Mouse (Mus musculus) intestine, postnatal 0 days (tissue): ENCODE data around the gene Myh10. TPM values are rescaled to one million over a fixed set of nuclear protein-coding genes. Genes with fewer than 3 reads are reported as not detected.

Source experiments
- ATAC-seq: fragments of 200-750 bp; cut with Nextera tagmentation; 2 replicates; pipeline ENCODE4 v1.8.0; 2017; ENCODE audit warnings: mild to moderate bottlenecking, moderate TSS enrichment, moderate library complexity
- H3K27ac ChIP-seq: fragments of 300-500 bp; sonication (generic); 2 replicates; pipeline ENCODE4 v1.5.1; 2014; ENCODE audit warnings: mild to moderate bottlenecking, low read depth, low read length, moderate library complexity
- H3K27me3 ChIP-seq: fragments of 300-500 bp; sonication (generic); replicated peaks from 2 replicates; pipeline ENCODE4 v1.6.1; 2014; ENCODE audit warnings: low read length, mixed read lengths; ENCODE audit not compliant: control insufficient read depth, insufficient read depth
- H3K36me3 ChIP-seq: fragments of 300-500 bp; sonication (generic); 2 replicates; pipeline ENCODE4 v1.6.1; 2014; ENCODE audit warnings: mild to moderate bottlenecking, moderate library complexity; ENCODE audit not compliant: control insufficient read depth, insufficient read depth
- H3K4me1 ChIP-seq: fragments of 300-500 bp; sonication (generic); replicated peaks from 2 replicates; pipeline ENCODE4 v1.6.1; 2014; ENCODE audit warnings: antibody characterized with exemption, low read length, mixed read lengths; ENCODE audit not compliant: control insufficient read depth, insufficient read depth
- H3K4me2 ChIP-seq: fragments of 300-500 bp; sonication (generic); replicated peaks from 2 replicates; pipeline ENCODE4 v1.6.1; 2014; ENCODE audit warnings: low read depth, mild to moderate bottlenecking, moderate library complexity
- H3K4me3 ChIP-seq: fragments of 300-500 bp; sonication (generic); 2 replicates; pipeline ENCODE4 v1.5.1; 2014; ENCODE audit warnings: low read depth, low read length
- H3K9ac ChIP-seq: fragments of 300-500 bp; sonication (generic); 2 replicates; pipeline ENCODE4 v1.6.1; 2014; ENCODE audit warnings: mild to moderate bottlenecking, low read depth, low read length
- H3K9me3 ChIP-seq: fragments of 300-500 bp; sonication (generic); 2 replicates; pipeline ENCODE4 v1.6.1; 2016; ENCODE audit warnings: mixed run types; ENCODE audit not compliant: control insufficient read depth
- CTCF ChIP-seq: sonication (generic); IDR thresholded peaks from 2 replicates; pipeline ENCODE4 v1.5.1; 2016; ENCODE audit warnings: low read depth, mild to moderate bottlenecking, control low read depth, antibody characterized with exemption, moderate library complexity
- WGBS: fragments of 180-500 bp; shearing (Covaris S2); extraction: QIAGEN DNeasy Blood & Tissue Kit; methylation state at CpG from one replicate; pipeline ENCODE4 v1.1.7; 2014; 5-methylcytosine and 5-hydroxymethylcytosine counted together
- polyA plus RNA-seq: library from polyadenylated mRNA; unstranded; fragments of >200 nt; fragmentation: Nextera tagmentation; extraction: Ambion mirVana; gene quantifications from 2 replicates; pipeline ENCODE4 v1.2.1, GENCODE M21; 2015

The Myh10 gene
- polyA plus RNA-seq, 1 experiment from 2014 or later, result 16.7 TPM

- no peak overlapping the region for H3K4me2 ChIP-seq
- no peak overlapping the region for H3K4me3 ChIP-seq
- H3K9me3 ChIP-seq, result no peaks in the 10 kb centered on the region
- no peaks in the 10 kb centered on the region for H3K4me1 ChIP-seq
- no peak overlapping the region for H3K9ac ChIP-seq
- 60% methylated on average over 7 of the region's 7 CpGs for WGBS
- TF ChIP-seq CTCF, result no peak
- no peak for ATAC-seq
- no peaks in the 10 kb centered on the region for H3K36me3 ChIP-seq
- no peak overlapping the region for H3K27ac ChIP-seq
- no peaks in the 10 kb centered on the region for H3K27me3 ChIP-seq
These were observed 62.9 kb downstream of the Myh10 start for GRCm38 (mm10) chr11:68754283-68754682.

DNA sequence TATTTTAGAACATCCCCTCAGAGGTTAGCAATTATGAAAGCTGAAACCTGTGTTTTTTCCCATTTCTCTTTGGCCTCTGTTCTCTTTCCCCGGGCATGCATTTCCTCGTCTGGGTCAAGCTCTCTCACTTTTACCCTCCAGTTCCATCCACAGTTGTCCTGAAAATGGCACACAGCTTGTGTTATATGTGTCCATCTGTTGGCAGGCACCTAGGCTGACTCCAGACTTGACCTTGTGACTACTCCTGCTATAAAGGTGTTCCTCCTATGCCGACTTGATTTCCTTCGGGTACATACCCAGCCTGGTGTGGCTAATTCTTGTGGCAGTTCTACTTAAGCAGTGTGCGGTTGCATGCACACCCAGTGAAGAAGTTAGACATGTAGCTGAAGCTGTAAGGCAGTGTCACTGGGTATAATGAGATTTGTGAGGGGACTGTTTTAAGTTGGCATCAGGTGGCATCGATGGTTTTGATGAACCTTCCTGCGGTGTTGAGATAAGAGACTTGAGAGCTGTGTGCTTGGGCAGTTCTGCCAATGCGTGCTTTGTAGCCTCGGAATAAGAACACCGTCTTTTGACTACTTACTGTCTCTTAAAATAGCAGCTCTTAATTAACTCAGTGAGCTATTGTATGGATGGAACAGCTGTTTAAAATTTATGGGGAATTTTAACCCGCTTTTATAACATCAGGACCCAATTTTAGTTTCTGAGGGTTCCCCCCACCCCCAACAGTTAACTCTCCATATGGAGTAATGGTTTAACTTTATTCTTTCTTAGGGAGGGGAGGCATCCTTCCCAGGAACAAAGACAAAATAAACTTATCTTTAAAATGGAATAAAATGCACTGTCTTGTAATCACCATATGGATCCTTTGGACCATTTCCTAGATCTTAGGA lies 65.3 kb downstream of the Myh10 start:
- Histone ChIP-seq H3K9ac (no peak overlapping the region), H3K27me3 (no peaks in the 10 kb centered on the region), H3K4me2 (no peak overlapping the region), H3K27ac (no peak overlapping the region), H3K4me1 (no peaks in the 10 kb centered on the region), H3K9me3 (no peaks in the 10 kb centered on the region), H3K36me3 (peaks cover 10% of the 10 kb centered on the region; the same call in 1 of the 2 replicates), H3K4me3 (no peak overlapping the region)
- TF ChIP-seq CTCF, result no peak
- ATAC-seq, result no peak
- 86% methylated on average over 11 of the region's 11 CpGs for WGBS

DNA sequence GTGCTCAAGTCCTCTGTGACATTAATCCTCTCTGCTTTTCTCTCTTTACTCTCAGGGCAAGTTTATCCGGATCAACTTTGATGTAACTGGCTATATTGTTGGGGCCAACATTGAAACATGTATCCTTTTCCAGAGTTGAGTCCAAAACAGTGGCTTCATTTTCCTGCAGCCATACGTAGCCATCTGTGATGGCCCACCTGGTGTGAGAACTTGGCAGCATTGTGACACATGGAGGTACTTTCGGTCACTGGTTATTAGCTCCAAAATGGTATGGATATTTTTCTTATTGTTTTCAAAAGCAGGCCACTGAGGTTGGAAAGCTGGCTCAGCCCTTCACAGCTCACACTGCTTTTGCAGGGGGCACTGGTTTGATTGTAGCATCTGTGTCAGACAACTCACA lies 68.3 kb downstream of the Myh10 start:
- 89% methylated on average over 3 of the region's 3 CpGs for WGBS
- Histone ChIP-seq H3K4me1 (no peaks in the 10 kb centered on the region), H3K27ac (no peak overlapping the region), H3K27me3 (no peaks in the 10 kb centered on the region), H3K36me3 (peaks cover 21% of the 10 kb centered on the region; the same call in 1 of the 2 replicates), H3K4me3 (no peak overlapping the region), H3K9ac (no peak overlapping the region), H3K4me2 (no peak overlapping the region), H3K9me3 (no peaks in the 10 kb centered on the region)
- no peak for ATAC-seq
- no peak for TF ChIP-seq CTCF

DNA sequence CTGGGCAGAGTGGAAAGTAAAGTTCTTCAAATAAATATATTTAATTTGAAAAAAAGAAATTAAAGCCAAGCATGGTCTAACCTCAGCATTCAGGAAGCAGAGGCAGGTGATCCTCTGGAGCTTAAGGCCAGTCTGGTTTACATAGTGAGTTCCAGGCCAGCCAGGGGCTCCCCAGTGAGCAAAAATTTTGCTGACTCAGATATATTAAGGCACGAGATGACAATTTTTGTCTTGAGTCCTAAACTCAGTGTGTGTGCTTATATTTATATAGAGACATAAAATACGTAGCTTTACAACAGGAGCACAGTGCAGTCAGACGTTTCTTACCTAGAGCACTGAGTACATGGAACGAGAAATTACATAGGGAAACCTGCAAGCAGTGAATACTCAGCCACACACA lies 69.8 kb downstream of the Myh10 start:
- no peak overlapping the region for H3K27ac ChIP-seq
- no peaks in the 10 kb centered on the region for H3K27me3 ChIP-seq
- no peak overlapping the region for H3K4me3 ChIP-seq
- no peaks in the 10 kb centered on the region for H3K4me1 ChIP-seq
- no peak for ATAC-seq
- H3K4me2 ChIP-seq, result no peak overlapping the region
- 75% methylated on average over 4 of the region's 4 CpGs for whole genome bisulfite sequencing
- no peak overlapping the region for H3K9ac ChIP-seq
- H3K9me3 ChIP-seq, result no peaks in the 10 kb centered on the region
- no peak for TF ChIP-seq CTCF
- peaks cover 23% of the 10 kb centered on the region; the same call in 1 of the 2 replicates for H3K36me3 ChIP-seq

- WGBS, result 81% methylated on average over 6 of the region's 6 CpGs
These were observed 70.3 kb downstream of the Myh10 start for GRCm38 (mm10) chr11:68761664-68762063.

GRCm38 (mm10) chr11:68764622-68765021 lies 73.3 kb downstream of the Myh10 start:
- Histone ChIP-seq H3K27ac (no peak overlapping the region), H3K4me3 (no peak overlapping the region), H3K36me3 (peaks cover 27% of the 10 kb centered on the region; the same call in 1 of the 2 replicates), H3K4me1 (no peaks in the 10 kb centered on the region), H3K27me3 (no peaks in the 10 kb centered on the region), H3K4me2 (no peak overlapping the region), H3K9ac (no peak overlapping the region), H3K9me3 (no peaks in the 10 kb centered on the region)
- ATAC-seq, result no peak
- 81% methylated on average over 3 of the region's 3 CpGs for WGBS
- TF ChIP-seq CTCF, result no peak

More at GRCm38 (mm10) chr11:68761664-68762063, 70.3 kb downstream of the Myh10 start:
- TF ChIP-seq CTCF, result no peak
- no peaks in the 10 kb centered on the region for H3K27me3 ChIP-seq
- H3K4me2 ChIP-seq, result no peak overlapping the region
- H3K27ac ChIP-seq, result no peak overlapping the region
- no peak overlapping the region for H3K9ac ChIP-seq
- H3K4me3 ChIP-seq, result no peak overlapping the region
- ATAC-seq, result no peak
- no peaks in the 10 kb centered on the region for H3K4me1 ChIP-seq
- H3K36me3 ChIP-seq, result peaks cover 27% of the 10 kb centered on the region; the same call in 1 of the 2 replicates
- no peaks in the 10 kb centered on the region for H3K9me3 ChIP-seq
